Mouse (Mus musculus): ENCODE measurements at regions not wholly inside any gene's neighbourhood (a gene's known extent, or its start where the extent isn't known, plus 50 kb on each side); places are given as distances from the start of the nearest gene placed in this dataset.
A peak's percentile ranks its signal among the peaks of the same experiment; 100 is the strongest.
"Not testable (repeated sequence)": the region's sequence is repeated elsewhere in the genome, so short reads cannot be mapped to it uniquely, and the experiment has no call there.

DNA sequence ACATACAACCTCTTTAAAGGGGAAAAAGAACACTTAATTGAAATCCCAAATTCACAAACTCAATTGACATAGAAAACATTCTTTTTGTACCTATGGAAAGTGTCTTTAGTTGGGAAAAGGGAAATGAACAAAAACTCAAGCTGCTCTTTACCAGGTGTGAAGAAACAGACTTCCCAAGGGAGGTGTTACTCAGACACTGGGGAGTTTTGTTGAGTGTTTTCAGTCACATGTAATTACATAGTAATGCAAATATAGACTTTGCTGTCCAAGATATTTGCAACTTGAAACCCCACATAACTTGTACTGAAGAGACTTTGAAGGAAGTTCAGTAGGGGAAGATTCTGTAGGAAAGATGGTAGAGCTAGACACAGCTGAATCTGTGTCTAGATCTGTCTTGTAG lies 547.7 kb upstream of the Zfp960 start:
- DNase-seq (ENCODE audit: low read depth, low spot score): peak; percentile 39

DNA sequence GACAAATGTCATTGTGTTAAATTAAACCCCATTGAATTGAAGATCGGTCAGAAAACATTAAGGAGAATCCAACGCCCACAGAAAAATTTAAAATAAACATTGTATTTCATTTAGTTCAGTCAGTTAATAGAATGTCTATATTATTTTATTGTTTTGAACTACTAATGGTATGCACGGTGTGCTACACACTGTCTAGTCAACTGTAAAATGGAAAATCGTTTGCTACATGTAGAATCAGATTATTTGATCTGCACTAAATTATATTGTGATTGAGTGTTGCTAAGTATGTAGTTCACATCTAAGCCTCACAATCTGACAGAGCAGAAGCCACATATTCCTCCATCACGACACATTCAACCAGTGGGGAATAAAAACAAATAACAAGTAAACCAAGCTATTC lies 570.0 kb upstream of the Zfp960 start:
- no peak for DNase-seq (ENCODE audit: low read depth, low spot score)

DNA sequence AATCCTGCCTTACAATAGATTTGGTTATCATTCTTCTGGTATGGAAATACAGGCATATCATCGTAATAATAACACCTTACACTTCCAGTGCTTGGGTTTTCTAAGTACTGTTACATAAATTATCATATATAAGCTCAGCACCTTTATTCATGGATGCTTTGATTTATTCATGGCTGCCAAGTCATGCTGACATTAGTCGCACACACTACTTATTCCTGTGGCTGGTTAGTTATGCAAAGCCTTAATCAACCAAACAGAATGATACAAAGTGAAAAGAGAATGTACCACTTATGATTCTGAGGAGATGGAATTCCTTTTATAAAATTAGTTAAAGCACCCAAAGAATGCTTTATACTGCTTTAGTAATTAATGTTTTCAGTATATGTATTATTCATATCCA lies 570.4 kb upstream of the Zfp960 start:
- DNase-seq (ENCODE audit: low read depth, low spot score): no peak

DNA sequence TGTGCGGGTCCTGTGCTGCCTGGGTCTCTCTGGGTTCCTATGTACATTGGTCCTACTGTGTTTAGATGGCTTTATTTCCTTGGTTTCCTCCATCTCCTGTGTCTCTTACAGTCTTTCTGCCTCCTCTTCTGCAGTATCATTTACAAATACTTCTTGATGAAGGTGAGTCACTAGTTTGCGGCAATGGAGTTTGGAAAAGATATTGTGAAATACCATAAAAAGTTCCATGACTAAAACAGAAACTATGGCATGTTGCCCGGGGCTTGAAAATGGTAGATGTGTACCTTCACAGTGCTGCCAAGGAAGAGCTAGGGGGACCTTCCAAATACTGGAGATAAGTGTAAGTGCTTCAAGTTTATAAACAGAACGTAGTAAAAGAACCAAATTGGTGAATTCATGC lies 571.4 kb upstream of the Zfp960 start:
- peak; percentile 98 for DNase-seq (ENCODE audit: low read depth, low spot score)

DNA sequence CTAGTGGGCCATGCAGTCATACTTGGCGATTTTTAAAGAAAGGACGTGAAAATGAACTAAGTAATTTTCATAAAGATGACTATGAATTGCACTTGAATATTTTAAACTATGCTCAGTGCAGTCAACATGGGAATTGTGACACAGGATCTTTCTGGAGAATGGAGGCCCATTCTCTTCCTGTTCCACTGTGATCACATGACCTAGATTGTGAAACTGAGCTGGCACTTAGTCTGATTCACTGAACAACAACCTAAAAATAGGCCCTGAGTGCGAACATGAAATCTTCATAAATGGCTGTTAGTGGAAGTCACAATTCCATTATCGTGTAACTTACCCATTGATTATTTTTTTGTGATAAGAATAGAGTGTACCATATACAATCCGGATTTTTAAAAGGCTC lies 577.6 kb upstream of the Zfp960 start:
- DNase-seq (ENCODE audit: low read depth, low spot score): peak; percentile 31

DNA sequence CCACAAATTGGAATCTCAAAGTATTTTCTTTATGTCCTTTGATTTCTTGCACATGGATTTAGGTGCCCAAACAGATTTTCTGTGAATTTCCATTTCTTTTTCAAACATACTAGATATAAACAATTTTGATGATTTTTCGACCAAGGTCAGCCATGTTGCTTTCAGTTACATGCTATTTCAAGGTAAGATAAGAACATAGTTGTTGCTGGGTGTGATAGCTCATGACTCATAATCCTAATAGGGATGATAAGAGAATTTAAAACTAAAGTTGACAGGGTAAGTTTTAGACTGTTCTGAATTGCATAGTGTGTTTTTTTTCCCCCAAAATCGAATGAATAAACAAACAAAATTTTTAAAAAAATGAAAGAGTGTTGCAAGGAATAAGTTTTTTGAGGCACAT lies 579.9 kb upstream of the Zfp960 start:
- DNase-seq (ENCODE audit: low read depth, low spot score): peak; percentile 31

DNA sequence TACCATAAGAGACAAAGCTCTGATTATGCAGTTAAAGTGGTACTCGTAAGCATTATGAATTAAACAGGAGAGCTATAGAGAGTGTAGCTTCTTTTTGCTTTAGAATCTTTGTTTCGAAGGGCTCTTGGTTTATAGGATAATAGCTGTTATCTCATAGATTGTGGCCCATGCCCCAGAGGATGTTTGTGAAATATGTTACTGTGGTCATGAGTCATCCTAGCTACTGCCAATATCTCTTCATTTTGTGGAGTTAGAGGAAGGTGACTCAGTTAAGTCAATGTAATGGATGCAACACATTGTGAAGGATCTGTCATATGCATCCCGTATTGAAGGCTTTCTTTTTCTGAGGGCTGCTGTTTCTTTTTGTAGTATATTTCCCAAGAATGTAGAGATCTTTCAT lies 582.2 kb upstream of the Zfp960 start:
- DNase-seq (ENCODE audit: low read depth, low spot score): peak; percentile 98

DNA sequence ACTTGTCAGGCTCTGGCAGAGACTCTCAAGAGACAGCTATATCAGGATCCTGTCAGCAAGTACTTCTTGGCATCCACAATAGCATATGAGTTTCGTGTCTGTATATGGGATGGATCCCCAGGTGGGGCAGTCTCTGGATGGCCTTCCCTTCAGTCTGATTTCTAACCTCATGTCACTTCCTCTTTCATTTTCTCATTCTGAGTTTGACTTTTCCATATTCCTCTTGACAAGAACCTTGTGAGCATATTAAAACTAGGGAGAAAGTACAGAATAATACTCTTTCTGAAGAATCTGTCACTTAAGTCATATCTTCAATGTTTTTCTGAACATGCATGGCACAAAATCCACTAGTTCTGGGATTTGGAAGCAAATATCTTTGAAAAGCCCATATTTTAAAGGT lies 583.3 kb upstream of the Zfp960 start:
- DNase-seq (ENCODE audit: low read depth, low spot score): no peak

DNA sequence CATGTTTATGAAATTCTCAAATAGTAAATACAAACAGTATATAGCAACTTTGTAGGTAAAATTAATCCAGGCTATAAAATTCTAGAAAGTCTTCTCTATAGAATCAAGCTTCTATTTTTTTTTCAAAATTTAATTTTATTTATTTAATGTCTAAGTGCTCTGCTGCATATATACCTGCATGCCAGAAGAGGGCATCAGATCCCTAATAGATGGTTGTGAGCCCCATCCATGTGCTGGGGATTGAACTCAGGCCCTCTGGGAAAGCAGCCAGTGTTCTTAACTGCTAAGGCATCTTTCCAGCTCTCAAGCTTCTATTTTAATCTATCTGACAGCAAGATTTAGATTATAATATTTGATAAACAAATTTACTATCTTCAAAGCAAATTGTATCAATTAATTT lies 602.7 kb upstream of the Zfp960 start:
- peak; percentile 31 for DNase-seq (ENCODE audit: low read depth, low spot score)

DNA sequence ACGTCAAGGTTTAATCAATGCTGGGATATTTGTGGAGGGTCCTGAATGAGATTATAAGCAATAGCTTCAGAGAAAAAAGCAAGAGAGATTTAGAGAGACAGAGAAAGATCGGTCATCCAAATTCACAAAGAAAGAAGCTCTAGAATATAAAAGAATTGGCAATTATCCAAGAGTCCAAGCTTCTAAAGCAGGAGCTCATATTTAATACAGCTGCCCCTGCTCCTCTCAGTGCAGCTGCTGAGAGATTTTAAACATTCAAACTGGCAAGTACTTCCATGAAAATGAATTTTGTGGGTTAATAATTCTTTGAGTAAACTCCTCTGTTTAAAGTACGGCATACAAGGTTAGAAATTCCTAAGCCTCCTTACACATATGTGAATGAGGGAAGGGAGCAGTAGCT lies 610.8 kb upstream of the Zfp960 start:
- no peak for DNase-seq (ENCODE audit: low read depth, low spot score)

DNA sequence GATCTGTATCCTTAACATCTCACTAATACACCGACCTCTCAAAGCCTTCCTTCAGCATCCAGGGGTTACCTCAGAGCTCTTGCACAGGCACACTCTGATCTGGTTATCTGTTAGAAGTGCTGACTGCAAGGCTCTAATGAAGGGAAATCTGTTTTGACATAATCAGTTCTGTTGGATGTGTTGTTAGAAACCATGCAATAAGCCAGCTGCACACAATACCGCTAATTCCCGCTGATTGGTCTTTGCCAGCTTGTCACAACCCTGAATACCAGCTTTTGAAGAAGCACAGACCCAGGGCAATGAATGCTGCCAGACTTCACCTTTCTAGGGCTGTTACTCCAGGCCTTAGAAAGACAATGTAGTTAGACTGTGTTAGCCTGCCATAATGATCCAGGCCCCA lies 613.7 kb upstream of the Rgmb start:
- no peak for DNase-seq (ENCODE audit: low read depth, low spot score)

DNA sequence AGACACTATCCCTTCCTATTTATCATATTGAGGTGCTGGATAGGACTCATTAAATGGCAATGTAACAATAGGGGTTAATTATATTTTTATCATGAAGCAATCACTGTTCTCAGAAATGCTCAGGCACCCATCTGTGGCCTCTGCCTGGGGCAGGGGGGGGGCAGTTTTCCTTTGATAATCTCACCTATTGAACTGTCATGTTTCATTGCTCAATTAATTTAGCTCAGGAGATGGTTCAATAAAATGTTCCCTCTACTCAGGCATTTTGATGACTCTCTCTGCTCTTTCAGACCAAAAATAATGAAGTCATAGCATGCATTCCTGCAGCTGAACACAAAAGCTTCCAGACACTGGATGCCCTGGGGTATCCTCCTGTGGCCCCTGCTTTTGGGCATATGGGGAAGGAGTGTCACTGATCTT lies 564.4 kb upstream of the Rgmb start:
- no peak for DNase-seq (ENCODE audit: low read depth, low spot score)

DNA sequence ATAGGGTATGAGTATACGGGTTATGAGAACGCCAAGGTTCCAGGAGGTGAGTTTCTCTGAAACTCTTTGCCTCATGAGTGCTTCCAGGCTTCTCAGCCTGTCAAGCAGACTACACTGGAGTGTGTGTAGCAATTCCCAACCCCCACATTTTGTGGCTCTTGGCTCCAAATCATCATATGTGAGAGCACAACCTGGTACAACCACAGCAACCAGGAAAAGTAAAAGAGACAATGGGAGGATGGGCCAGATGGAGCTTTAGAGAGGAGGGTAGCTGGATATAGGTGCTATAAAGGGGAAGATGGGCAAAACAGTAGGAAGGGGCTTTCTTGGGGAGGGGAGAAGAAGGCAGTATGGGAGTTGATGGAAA lies 544.0 kb upstream of the Rgmb start:
- not testable (repeated sequence) for DNase-seq (ENCODE audit: low read depth, low spot score)

DNA sequence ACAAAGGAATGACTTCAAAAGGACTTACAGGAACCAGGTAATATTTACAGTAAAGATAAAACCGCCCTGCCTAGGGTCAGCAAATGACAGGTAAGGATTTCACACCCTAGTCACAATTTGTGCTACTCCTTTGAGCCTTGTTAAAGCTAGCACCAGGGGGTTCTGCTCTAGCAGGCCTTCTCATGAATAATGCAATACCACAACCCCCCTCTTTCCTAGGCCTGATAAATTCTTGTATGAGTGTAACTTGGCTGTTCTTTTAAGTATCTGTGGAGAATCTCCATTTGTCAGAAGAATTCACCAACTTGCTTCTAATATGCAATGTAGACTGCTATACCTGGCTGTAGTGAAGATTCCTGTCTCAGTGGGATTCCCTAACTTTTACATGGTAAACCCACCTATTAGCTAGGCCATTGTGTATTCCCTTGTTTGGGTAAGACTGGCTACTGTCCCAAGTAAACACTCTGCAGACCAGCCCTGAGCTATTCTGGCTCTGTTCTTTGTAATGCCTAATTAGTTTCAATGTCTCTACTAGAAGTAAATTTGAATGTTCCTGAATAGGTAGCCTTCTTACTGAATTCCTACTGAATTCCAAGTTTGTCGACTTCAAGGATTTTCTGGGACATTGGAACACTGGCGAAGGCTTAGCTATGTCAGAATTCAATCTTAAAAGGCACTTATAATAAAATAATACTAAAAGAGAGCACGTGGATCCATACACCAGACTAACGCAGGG lies 543.4 kb upstream of the Rgmb start:
- DNase-seq (ENCODE audit: low read depth, low spot score): not testable (repeated sequence)

DNA sequence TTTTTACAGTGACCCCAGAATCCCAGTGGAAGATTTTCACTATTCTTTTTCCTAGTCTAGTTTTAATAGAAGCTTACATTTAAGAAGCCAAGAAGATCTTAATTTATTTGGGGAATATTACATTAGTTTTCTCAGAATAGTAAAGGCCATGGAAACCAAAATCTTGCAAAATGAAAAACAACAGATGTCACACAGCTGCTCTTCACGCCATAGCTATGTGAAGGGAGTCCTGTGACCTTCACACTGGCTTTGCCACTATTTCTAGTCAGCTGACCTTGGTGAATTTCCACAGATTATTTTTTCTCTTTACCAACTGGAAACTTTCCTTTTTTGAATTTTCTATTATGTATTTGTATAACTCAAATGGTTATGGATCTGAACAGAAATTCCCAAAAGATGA lies 542.1 kb upstream of the Rgmb start:
- no peak for DNase-seq (ENCODE audit: low read depth, low spot score)

DNA sequence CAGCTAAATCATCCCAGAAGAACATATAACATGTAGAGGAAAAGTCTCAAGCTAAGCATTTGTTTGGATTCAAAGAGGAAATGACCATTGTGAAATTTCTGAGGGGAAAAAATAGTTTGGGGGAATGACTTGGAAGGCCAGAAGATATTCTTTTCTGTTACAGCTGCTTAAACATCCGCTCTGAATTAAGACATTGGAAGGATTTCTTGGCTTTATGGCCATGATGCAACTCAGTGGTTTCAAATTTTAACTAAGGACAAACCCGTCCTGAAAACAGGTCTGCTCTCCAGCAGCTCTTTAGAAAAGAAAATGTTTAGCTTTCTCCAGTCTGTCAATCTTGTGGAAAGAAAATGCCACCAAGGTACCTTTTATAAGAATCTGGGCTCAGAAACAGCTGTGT lies 513.2 kb upstream of the Rgmb start:
- peak; percentile 81 for DNase-seq (ENCODE audit: low read depth, low spot score)

DNA sequence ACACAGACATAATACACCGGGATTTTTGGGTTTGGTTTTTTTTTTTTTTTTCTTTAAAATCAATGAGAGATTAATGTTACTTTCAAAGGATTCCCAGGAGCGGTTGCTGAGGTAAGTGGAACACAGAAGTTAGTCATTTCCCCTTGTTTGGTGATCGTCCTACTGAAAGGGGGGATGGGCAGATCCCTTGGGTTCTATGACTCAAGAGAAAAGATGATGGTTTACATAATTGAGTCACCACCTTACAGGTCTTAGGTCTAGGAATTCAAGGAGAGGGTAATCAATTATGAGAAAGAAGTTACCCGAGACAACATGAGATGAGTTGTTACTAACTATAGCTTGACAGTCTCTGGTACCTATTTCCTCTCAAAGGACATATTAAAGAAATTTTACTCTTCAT lies 511.9 kb upstream of the Rgmb start:
- peak; percentile 76 for DNase-seq (ENCODE audit: low read depth, low spot score)

DNA sequence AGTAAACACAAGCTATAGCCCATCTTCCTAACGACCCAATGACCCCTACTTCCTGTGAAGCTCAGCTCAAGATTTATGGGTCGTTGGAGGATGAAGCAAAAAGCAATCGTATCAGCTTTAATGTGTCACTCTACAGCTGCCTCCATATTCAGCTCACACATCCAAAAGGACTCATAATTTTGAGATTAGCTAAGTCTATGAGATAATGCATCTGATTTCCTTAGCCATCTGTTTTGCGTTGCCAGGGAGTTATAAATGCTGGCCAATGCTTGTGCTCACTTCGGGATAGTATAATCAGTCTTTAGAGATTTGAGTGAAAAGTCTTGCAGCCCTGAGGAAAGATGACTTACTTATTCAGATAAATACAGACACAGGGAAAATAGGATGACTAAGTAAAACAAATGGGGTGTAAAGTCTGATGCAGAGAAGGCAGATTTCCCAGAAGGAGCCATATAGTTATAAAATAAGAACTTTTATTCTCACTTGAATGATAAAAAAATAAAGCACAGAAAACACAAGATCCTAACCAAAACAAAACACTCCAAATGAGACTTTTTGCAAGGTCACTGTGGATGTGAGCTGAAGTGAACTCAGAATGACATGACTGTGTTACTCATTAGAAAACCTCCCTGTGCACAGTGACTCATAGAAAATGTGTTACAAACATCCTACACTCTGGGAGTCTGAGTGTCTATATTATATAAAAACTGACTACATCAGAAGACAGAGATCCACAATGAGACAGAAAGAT lies 509.1 kb upstream of the Rgmb start:
- DNase-seq (ENCODE audit: low read depth, low spot score): peak; percentile 85

DNA sequence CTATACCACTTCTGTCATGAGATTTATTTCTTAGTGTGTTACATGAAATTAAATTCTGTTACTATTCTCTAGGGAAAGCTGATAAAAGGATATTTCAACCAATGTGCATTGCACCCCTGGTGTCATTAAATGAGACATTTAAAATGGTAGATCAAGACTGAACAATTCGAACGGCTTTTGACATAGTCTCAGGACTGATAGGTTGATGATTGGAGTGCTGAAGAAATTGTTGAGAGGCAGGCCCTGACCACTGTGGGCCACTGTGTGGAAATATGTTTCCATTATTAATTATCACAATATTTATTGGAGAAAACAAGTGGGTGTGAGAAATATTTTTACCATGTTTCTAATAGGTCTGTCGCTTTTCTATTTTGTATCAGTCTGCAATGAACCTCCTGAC lies 481.1 kb upstream of the Rgmb start:
- DNase-seq (ENCODE audit: low read depth, low spot score): no peak

DNA sequence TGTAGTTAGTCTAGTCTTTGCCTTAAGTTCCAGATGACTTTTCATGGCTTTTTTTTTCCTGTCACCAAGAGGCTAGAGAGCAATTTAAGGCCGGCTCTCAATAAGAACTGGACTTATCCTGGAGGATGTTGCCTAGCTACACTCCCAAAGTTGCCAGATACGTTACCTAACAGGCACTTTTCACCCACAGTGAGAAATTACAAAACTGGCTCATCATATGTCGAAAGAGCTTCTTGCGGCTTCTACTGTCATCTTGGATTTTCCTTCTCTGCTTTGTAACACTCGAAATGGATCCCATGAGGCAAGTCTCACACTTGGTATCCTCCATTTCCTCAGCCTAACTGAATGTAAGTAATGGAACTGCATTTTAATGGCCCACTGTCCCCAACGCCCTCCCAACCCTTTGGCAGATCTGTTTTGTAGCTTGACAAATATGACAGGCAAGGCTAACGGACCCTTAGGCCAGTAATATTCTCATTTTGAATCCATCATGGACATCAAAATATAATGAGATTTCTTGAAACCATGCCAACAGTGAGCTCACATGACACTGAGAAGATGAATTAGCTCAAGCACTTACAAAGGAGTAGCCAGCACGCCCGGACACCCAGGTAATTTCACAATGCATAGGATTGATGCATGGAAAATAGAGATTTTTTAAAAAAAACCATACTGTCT lies 480.5 kb upstream of the Rgmb start:
- no peak for DNase-seq (ENCODE audit: low read depth, low spot score)

DNA sequence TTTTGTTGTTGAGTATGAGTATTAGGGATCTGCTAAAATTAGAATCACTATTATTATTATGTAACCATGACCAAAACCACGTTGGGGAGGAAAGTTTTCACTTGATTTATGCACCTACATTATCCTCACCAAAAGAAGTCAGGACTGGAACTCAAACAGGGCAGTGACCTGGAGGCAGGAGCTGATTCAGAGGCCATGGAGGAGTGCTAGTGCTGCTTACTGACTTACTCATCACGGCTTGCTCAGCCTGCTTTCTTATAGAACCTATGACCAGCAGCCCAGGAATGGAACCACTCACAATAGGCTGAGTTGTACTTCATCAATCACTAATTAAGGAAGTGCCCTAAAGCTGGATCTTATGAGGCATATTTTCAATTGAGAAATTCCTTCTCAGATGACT lies 470.9 kb upstream of the Rgmb start:
- DNase-seq (ENCODE audit: low read depth, low spot score): peak; percentile 67

DNA sequence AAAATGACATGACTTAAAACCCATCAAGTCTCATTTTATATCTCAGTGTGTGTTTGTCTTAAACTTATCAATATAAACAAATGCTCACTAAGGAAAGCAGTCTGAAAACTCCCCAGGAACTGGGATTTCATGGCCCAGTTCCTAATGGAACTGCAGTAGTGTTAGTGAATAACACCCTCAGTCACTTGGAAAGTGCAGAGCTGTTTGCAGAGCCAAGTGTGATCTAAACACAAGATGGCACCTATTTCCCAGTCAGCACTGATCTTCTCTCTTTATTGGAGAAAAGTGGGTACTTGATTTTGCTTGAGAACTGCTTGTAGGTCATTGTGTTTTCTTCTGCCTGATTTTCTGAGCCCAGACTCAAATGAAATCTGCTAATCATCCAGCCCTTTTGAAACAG lies 467.7 kb upstream of the Rgmb start:
- DNase-seq (ENCODE audit: low read depth, low spot score): no peak
